Mouse (Mus musculus): ENCODE results near the gene Tesk2. TPM values are rescaled to one million over a fixed set of nuclear protein-coding genes. Genes with fewer than 3 reads are reported as not detected.

Gene Tesk2
- polyA plus RNA-seq, 2 experiments: 1.6 to 3.2 TPM

DNA sequence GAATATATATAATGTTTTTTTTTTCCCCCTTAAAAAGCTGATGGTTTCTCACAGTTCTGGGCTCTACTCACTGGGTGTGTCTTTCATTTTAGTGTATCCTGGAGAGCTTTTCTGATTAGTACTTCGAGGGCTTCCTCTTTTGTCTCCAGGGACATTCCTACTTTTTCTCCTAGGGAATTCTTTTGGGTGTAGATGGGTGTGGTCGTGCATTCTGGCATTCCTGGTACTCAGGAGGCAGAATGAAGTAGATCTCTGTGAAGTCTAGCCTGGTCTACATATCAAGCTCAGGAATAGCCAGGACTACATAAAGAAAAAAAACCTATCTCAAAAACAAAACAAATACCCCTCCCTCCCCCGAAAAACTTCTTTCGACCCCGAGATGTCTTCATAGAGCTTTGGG, 4.7 kb downstream of the Tesk2 start:
- no peak for ATAC-seq (ENCODE audit: insufficient read depth)
- TF ChIP-seq CTCF (IDR thresholded peaks at IDR 0.05; ENCODE audit: low read depth) (no peak), EP300 (IDR thresholded peaks at IDR 0.05; ENCODE audit: low read depth) (no peak)
- WGBS (ENCODE audit: insufficient replicate concordance): 60% methylated on average over 5 of the region's 5 CpGs

DNA sequence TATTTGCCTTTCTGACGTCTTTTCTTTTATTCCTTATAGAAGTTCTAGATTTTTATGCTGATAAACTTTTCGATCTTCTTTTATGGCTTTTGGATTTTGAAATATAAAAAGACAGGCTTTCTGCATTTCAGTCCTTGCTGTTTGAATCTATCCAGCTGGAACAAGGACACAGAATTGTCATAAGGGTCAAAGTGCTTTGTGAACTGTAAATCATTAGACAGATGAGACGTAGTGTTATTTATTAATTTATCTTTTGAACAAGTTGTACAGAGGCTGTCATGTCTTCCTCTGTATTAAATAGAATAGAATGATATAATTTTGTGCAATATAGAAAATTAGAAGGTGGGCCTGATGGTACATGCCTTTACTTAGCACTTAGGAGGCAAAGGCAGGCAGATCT, 6.7 kb downstream of the Tesk2 start:
- 55% methylated on average over 3 of the region's 3 CpGs for WGBS (ENCODE audit: insufficient replicate concordance)
- Histone ChIP-seq H3K27me3 (ENCODE audit: control insufficient read depth, insufficient read depth, low read length) (no peaks in the 10 kb centered on the region), H3K27ac (no peak overlapping the region), H3K4me2 (ENCODE audit: low read depth) (no peak overlapping the region), H3K9ac (replicated peaks) (no peak overlapping the region), H3K4me1 (replicated peaks; ENCODE audit: control insufficient read depth in 2 of 2, insufficient read depth in 2 of 2, low read length in 1 of 2) (peaks cover 0 to 3% of the 10 kb centered on the region in 2 experiments; a peak in 1 of 4 replicates), H3K4me3 (ENCODE audit: insufficient read depth in 1 of 2, low read depth in 2 of 2, low read length in 2 of 2) (no peak overlapping the region), H3K9me3 (ENCODE audit: control insufficient read depth, low read length) (no peaks in the 10 kb centered on the region), H3K36me3 (replicated peaks; ENCODE audit: control insufficient read depth, insufficient read depth, low read depth) (no peaks in the 10 kb centered on the region)
- ATAC-seq (ENCODE audit: insufficient read depth) (no peak), DNase-seq (ENCODE audit: low read depth in 3 of 3, low spot score in 3 of 3) (no peak)
- TF ChIP-seq CTCF (IDR thresholded peaks at IDR 0.05; ENCODE audit: low read depth) (no peak), EP300 (IDR thresholded peaks at IDR 0.05; ENCODE audit: low read depth) (no peak)

More for the DNA sequence above, 4.7 kb downstream of the Tesk2 start:
- Histone ChIP-seq H3K4me2 (ENCODE audit: low read depth) (no peak overlapping the region), H3K9ac (replicated peaks) (no peak overlapping the region), H3K27ac (no peak overlapping the region), H3K4me3 (ENCODE audit: insufficient read depth in 1 of 2, low read depth in 2 of 2, low read length in 2 of 2) (no peak overlapping the region), H3K9me3 (ENCODE audit: control insufficient read depth, low read length) (no peaks in the 10 kb centered on the region), H3K4me1 (replicated peaks; ENCODE audit: control insufficient read depth in 2 of 2, insufficient read depth in 2 of 2, low read length in 1 of 2) (peaks cover 0 to 3% of the 10 kb centered on the region in 2 experiments; a peak in 1 of 4 replicates), H3K36me3 (replicated peaks; ENCODE audit: control insufficient read depth, insufficient read depth, low read depth) (no peaks in the 10 kb centered on the region), H3K27me3 (ENCODE audit: control insufficient read depth, insufficient read depth, low read length) (no peaks in the 10 kb centered on the region)
- no peak for DNase-seq (ENCODE audit: low read depth in 3 of 3, low spot score in 3 of 3)

GRCm38 (mm10) chr4:116729532-116729931, 8.8 kb downstream of the Tesk2 start:
- Histone ChIP-seq H3K4me1 (replicated peaks; ENCODE audit: control insufficient read depth in 2 of 2, insufficient read depth in 2 of 2, low read length in 1 of 2) (peaks cover 0 to 3% of the 10 kb centered on the region in 2 experiments; a peak in 1 of 4 replicates), H3K9ac (replicated peaks) (no peak overlapping the region), H3K4me3 (ENCODE audit: insufficient read depth in 1 of 2, low read depth in 2 of 2, low read length in 2 of 2) (no peak overlapping the region), H3K9me3 (ENCODE audit: control insufficient read depth, low read length) (no peaks in the 10 kb centered on the region), H3K36me3 (replicated peaks; ENCODE audit: control insufficient read depth, insufficient read depth, low read depth) (no peaks in the 10 kb centered on the region), H3K27me3 (ENCODE audit: control insufficient read depth, insufficient read depth, low read length) (no peaks in the 10 kb centered on the region), H3K4me2 (ENCODE audit: low read depth) (no peak overlapping the region), H3K27ac (no peak overlapping the region)
- WGBS (ENCODE audit: insufficient replicate concordance): 67% methylated on average over 3 of the region's 3 CpGs
- no peak for ATAC-seq (ENCODE audit: insufficient read depth)
- TF ChIP-seq EP300 (IDR thresholded peaks at IDR 0.05; ENCODE audit: low read depth): no peak
- TF ChIP-seq CTCF (IDR thresholded peaks at IDR 0.05; ENCODE audit: low read depth): no peak
- no peak for DNase-seq (ENCODE audit: low read depth in 3 of 3, low spot score in 3 of 3)

DNA sequence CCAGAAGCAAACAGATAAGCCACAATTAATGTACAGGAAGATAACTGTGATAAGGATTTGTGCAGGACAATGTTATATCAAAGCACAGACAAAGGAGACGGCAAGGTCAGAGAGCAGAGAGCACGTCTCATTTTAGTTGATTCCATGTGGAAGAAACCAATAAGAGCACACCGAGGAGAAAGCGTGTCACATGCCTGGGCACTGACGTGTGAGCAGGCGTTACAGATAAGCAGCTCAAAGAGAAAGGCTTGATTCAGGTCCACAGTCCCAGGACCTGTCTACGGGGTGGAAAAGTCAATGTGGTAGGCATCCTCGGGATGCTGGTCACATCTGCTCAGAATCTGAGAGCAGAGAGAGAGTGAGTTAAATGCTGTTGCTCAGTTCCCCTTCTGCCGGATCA, 10.3 kb downstream of the Tesk2 start:
- no peak overlapping the region for H3K9ac ChIP-seq (replicated peaks)
- no peaks in the 10 kb centered on the region for H3K36me3 ChIP-seq (replicated peaks; ENCODE audit: control insufficient read depth, insufficient read depth, low read depth)
- no peak for TF ChIP-seq EP300 (IDR thresholded peaks at IDR 0.05; ENCODE audit: low read depth)
- TF ChIP-seq CTCF (IDR thresholded peaks at IDR 0.05; ENCODE audit: low read depth): no peak
- ATAC-seq (ENCODE audit: insufficient read depth) (no peak), DNase-seq (ENCODE audit: low read depth in 3 of 3, low spot score in 3 of 3) (no peak)
- H3K4me2 ChIP-seq (ENCODE audit: low read depth): no peak overlapping the region
- H3K27me3 ChIP-seq (ENCODE audit: control insufficient read depth, insufficient read depth, low read length): no peaks in the 10 kb centered on the region
- H3K9me3 ChIP-seq (ENCODE audit: control insufficient read depth, low read length): no peaks in the 10 kb centered on the region
- H3K4me1 ChIP-seq (replicated peaks; ENCODE audit: control insufficient read depth in 2 of 2, insufficient read depth in 2 of 2, low read length in 1 of 2): peaks cover 0 to 3% of the 10 kb centered on the region in 2 experiments; a peak in 1 of 4 replicates
- H3K4me3 ChIP-seq (ENCODE audit: insufficient read depth in 1 of 2, low read depth in 2 of 2, low read length in 2 of 2): no peak overlapping the region
- no peak overlapping the region for H3K27ac ChIP-seq
- 54% methylated on average over 9 of the region's 9 CpGs for WGBS (ENCODE audit: insufficient replicate concordance)

DNA sequence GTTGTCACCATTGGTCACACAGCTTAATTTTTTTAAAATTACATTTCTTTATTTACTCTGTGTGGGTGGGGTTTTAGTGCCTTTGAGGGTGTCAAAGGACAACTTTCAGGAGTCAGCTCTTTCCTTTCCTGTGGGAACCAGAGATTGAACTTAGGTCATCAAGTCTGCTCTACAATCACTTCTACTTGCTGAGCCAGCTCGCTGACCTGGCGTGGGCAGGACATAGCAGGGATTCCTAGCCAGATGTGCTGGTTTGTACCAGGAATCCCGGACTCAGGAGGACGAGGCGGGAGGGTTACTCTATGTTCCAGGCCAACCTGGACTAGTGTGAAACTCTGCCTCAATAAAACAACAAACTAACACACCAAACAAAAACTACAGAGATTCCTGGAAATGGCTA, 11.6 kb downstream of the Tesk2 start:
- TF ChIP-seq CTCF (IDR thresholded peaks at IDR 0.05; ENCODE audit: low read depth) (no peak), EP300 (IDR thresholded peaks at IDR 0.05; ENCODE audit: low read depth) (no peak)
- H3K36me3 ChIP-seq (replicated peaks; ENCODE audit: control insufficient read depth, insufficient read depth, low read depth): no peaks in the 10 kb centered on the region
- H3K4me2 ChIP-seq (ENCODE audit: low read depth): no peak overlapping the region
- no peak for DNase-seq (ENCODE audit: low read depth in 3 of 3, low spot score in 3 of 3)
- 65% methylated on average over 5 of the region's 5 CpGs for WGBS (ENCODE audit: insufficient replicate concordance)
- H3K4me1 ChIP-seq (replicated peaks; ENCODE audit: control insufficient read depth in 2 of 2, insufficient read depth in 2 of 2, low read length in 1 of 2): peaks cover 0 to 3% of the 10 kb centered on the region in 2 experiments; a peak in 1 of 4 replicates
- H3K27ac ChIP-seq: no peak overlapping the region
- H3K27me3 ChIP-seq (ENCODE audit: control insufficient read depth, insufficient read depth, low read length): no peaks in the 10 kb centered on the region
- H3K9me3 ChIP-seq (ENCODE audit: control insufficient read depth, low read length): no peaks in the 10 kb centered on the region
- no peak overlapping the region for H3K9ac ChIP-seq (replicated peaks)
- no peak for ATAC-seq (ENCODE audit: insufficient read depth)
- H3K4me3 ChIP-seq (ENCODE audit: insufficient read depth in 1 of 2, low read depth in 2 of 2, low read length in 2 of 2): no peak overlapping the region

Data from liver, embryonic 14.5 days (tissue).